Comparison of ENCODE assay signal across 27 mouse cellular contexts in genomic region chrX:101370573-101370972, GRCm38 (mm10). TPM values are rescaled to one million over a fixed set of nuclear protein-coding genes. Genes with fewer than 3 reads are reported as not detected.
"Had no signal": no experiment of that assay in that cellular context is flagged by ENCODE, and none has a peak within 500 bp of the region (broad histone marks: within the 10 kb centered on the region; RNA-seq: fewer than 3 reads in every experiment).

No protein-coding gene starts in this region.

- DNase-seq: forebrain, postnatal 0 days; gastrocnemius, postnatal 14 days; gastrocnemius, postnatal 36 days; heart, adult 11 months; heart, adult 2 months; heart, postnatal 14 days; heart, postnatal 36 days; kidney, adult 11 months; kidney, adult 2 months; kidney, adult 9 months; kidney, postnatal 14 days; kidney, postnatal 36 days; layer of hippocampus, adult 9-11 months; layer of hippocampus, postnatal 36 days; left cerebral cortex, postnatal 4 days had no signal

- H3K4me2 ChIP-seq: heart, embryonic 11.5 days; heart, embryonic 13.5 days; heart, embryonic 15.5 days; hindbrain, embryonic 13.5 days; hindbrain, embryonic 15.5 days; kidney, embryonic 15.5 days; limb, embryonic 13.5 days had no signal

- H3K4me3 ChIP-seq: heart, adult 2 months; heart, embryonic 13.5 days; heart, embryonic 15.5 days; hindbrain, embryonic 13.5 days; hindbrain, embryonic 15.5 days; kidney, embryonic 15.5 days; limb, embryonic 13.5 days had no signal

- H3K9ac ChIP-seq: forebrain, postnatal 0 days; heart, embryonic 13.5 days; heart, embryonic 15.5 days; hindbrain, embryonic 13.5 days; hindbrain, embryonic 15.5 days; kidney, embryonic 15.5 days; limb, embryonic 13.5 days had no signal

- H3K27ac ChIP-seq: heart, adult 2 months; heart, embryonic 13.5 days; heart, embryonic 15.5 days; hindbrain, embryonic 13.5 days; hindbrain, embryonic 15.5 days; hindbrain, postnatal 0 days; kidney, embryonic 15.5 days; kidney, postnatal 0 days; limb, embryonic 13.5 days had no signal

- H3K36me3 ChIP-seq: heart, embryonic 13.5 days; heart, embryonic 15.5 days; hindbrain, embryonic 13.5 days; hindbrain, embryonic 15.5 days; kidney, embryonic 15.5 days; limb, embryonic 13.5 days had no signal

- H3K27me3 ChIP-seq: heart, embryonic 15.5 days; hindbrain, embryonic 13.5 days; hindbrain, embryonic 15.5 days had no signal

- H3K9me3 ChIP-seq: heart, embryonic 13.5 days; heart, embryonic 15.5 days; hindbrain, embryonic 13.5 days; hindbrain, embryonic 15.5 days; kidney, embryonic 15.5 days; limb, embryonic 13.5 days had no signal

- ATAC-seq: forebrain, postnatal 0 days; hindbrain, postnatal 0 days had no signal

- H3K4me1 ChIP-seq: heart, embryonic 15.5 days; hindbrain, embryonic 13.5 days; hindbrain, embryonic 15.5 days; limb, embryonic 13.5 days had no signal

RNA-seq across cellular contexts. Expression of gene Gjb1, which starts 5.6 kb away (rescaled TPM):
- total RNA-seq: heart, adult 2 months; heart, postnatal 14 days; heart, postnatal 36 days; hematopoietic stem cell, adult 5-6 weeks had no signal
- polyA plus RNA-seq: heart, postnatal 0 days; limb, embryonic 11.5 days; limb, embryonic 13.5 days had no signal
